Mouse (Mus musculus): ENCODE data around the gene Gm17693. TPM values are rescaled to one million over a fixed set of nuclear protein-coding genes. Genes with fewer than 3 reads are reported as not detected.
"Not testable (repeated sequence)": the region's sequence is repeated elsewhere in the genome, so short reads cannot be mapped to it uniquely, and the experiment has no call there.

Gene Gm17693
- total RNA-seq (2014; fragmentation: Nextera tagmentation) (not detected in 2 replicates), total RNA-seq (2017) (not detected in 2 replicates)

DNA sequence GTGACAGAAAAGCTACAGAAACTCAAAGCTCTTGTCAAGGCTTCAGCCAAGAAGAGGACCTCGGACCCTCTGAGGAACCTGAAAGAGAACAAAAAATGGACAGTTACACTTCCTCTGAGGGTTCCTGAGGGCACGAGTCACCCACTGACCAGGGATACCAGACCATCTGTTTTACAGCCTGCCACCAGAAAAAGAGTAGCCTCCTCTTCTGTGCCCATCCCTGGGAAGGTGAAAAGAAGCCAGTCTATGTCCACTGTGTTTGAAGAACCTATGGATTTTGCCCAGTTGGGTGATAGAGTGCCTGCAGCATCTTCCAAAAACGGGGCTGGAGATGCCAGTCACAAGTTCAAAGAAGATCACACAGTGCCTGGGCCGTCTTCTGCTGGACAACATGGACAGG lies at the start of gene Gm17693:
Gm17693 (plus strand) TSS at position 301 of the 400 bp plus-strand sequence.
- ATAC-seq (replicated peaks; ENCODE audit: low FRiP score, low TSS enrichment, poor library complexity, severe bottlenecking): not testable (repeated sequence)
